Mouse (Mus musculus) hindbrain, embryonic 14.5 days (tissue): Measurements from ENCODE around the gene Bloc1s6. TPM values are rescaled to one million over a fixed set of nuclear protein-coding genes. Genes with fewer than 3 reads are reported as not detected.

Experiments
- polyA plus RNA-seq: library from polyadenylated mRNA; unstranded; fragments of >200 nt; fragmentation: Nextera tagmentation; extraction: Ambion mirVana; gene quantifications from 2 replicates; pipeline ENCODE4 v1.2.1, GENCODE M21; 2014

Bloc1s6 gene
- polyA plus RNA-seq, 1 experiment from 2014 or later: 78.4 TPM

Other genes with a start within 250 kb of the Bloc1s6 start
- gene Gatm, start 127.2 kb upstream of the Bloc1s6 start, polyA plus RNA-seq: 42.5 and 56.6 TPM in 2 replicates
- gene AA467197, start 101.5 kb upstream of the Bloc1s6 start, polyA plus RNA-seq: 0.86 and 1.0 TPM in 2 replicates
- 13.0 and 13.6 TPM in 2 replicates for gene Slc30a4, start 35.8 kb upstream of the Bloc1s6 start, polyA plus RNA-seq
- gene Sqor, start 26.7 kb downstream of the Bloc1s6 start, polyA plus RNA-seq: 2.8 and 3.1 TPM in 2 replicates